Mouse (Mus musculus) heart, postnatal 0 days (tissue): ENCODE measurements at regions not wholly inside any gene's neighbourhood (a gene's known extent, or its start where the extent isn't known, plus 50 kb on each side); places are given as distances from the start of the nearest gene placed in this dataset.

ENCODE experiments used
- CTCF ChIP-seq: IDR thresholded peaks from 2 replicates; pipeline ENCODE4 v1.5.1; 2016; ENCODE audit warnings: antibody characterized with exemption, control low read depth, low read depth
- EP300 ChIP-seq: IDR thresholded peaks from 2 replicates; pipeline ENCODE4 v1.6.1; 2016; ENCODE audit warnings: antibody characterized with exemption, low read depth

GRCm38 (mm10) chr9:51518376-51518775, 189.7 kb upstream of the 1810046K07Rik start:
- TF ChIP-seq CTCF (no peak), EP300 (no peak)
